Mouse (Mus musculus) naive thymus-derived CD4-positive, alpha-beta T cell, adult 2 months (primary cell): ENCODE results near the gene Hcfc2.

ENCODE experiments used
- DNase-seq: peaks from one replicate; pipeline ENCODE4 v3.0.0-alpha.2; 2011; ENCODE audit warnings: low read depth

Gene Hcfc2

GRCm38 (mm10) chr10:82741354-82741753 lies 45.4 kb downstream of the Hcfc2 start:
- DNase-seq = no peak

- no peak for DNase-seq
Observed at GRCm38 (mm10) chr10:82741876-82742275, 45.9 kb downstream of the Hcfc2 start.

- DNase-seq = no peak
Observed at GRCm38 (mm10) chr10:82742578-82742977, 46.6 kb downstream of the Hcfc2 start.

GRCm38 (mm10) chr10:82744296-82744695 lies 48.3 kb downstream of the Hcfc2 start:
- DNase-seq = no peak

- no peak for DNase-seq
Observed at GRCm38 (mm10) chr10:82745301-82745700, 49.3 kb downstream of the Hcfc2 start.

- DNase-seq = no peak
Observed at GRCm38 (mm10) chr10:82746988-82747850, 51.3 kb downstream of the Hcfc2 start.

GRCm38 (mm10) chr10:82750778-82751177 lies 54.8 kb downstream of the Hcfc2 start:
- no peak for DNase-seq

- DNase-seq = no peak
Observed at GRCm38 (mm10) chr10:82752921-82753320, 57.0 kb downstream of the Hcfc2 start.

- DNase-seq = no peak
Observed at GRCm38 (mm10) chr10:82754642-82755041, 58.7 kb downstream of the Hcfc2 start.

GRCm38 (mm10) chr10:82755213-82755890 lies 59.4 kb downstream of the Hcfc2 start:
- DNase-seq = no peak

- DNase-seq = no peak
Observed at GRCm38 (mm10) chr10:82756466-82756865, 60.5 kb downstream of the Hcfc2 start.

- no peak for DNase-seq
Observed at GRCm38 (mm10) chr10:82757341-82757740, 61.4 kb downstream of the Hcfc2 start.

- DNase-seq = no peak
Observed at GRCm38 (mm10) chr10:82758368-82758767, 62.4 kb downstream of the Hcfc2 start.

- no peak for DNase-seq
Observed at GRCm38 (mm10) chr10:82758878-82759277, 62.9 kb downstream of the Hcfc2 start.

- no peak for DNase-seq
Observed at GRCm38 (mm10) chr10:82759706-82760105, 63.7 kb downstream of the Hcfc2 start.

GRCm38 (mm10) chr10:82761037-82761811 lies 65.3 kb downstream of the Hcfc2 start:
- no peak for DNase-seq

- peak; percentile 67 for DNase-seq
Observed at GRCm38 (mm10) chr10:82762756-82763681, 67.1 kb downstream of the Hcfc2 start.

GRCm38 (mm10) chr10:82763840-82764631 lies 68.1 kb downstream of the Hcfc2 start, which contains the start of gene Nfyb:
TSS of gene Nfyb (minus strand) at chr10:82764144.
- peak; percentile 97 for DNase-seq

GRCm38 (mm10) chr10:82768901-82769300 lies 72.9 kb downstream of the Hcfc2 start:
- DNase-seq = no peak

- DNase-seq = no peak
Observed at GRCm38 (mm10) chr10:82770713-82771112, 74.8 kb downstream of the Hcfc2 start.
